Mouse (Mus musculus): ENCODE results near the gene Cd37.

GRCm38 (mm10) chr7:45262266-45262665, 23.4 kb upstream of the Cd37 start:
- no peak for TF ChIP-seq POLR2A (IDR thresholded peaks at IDR 0.05; ENCODE audit: borderline replicate concordance, low read depth, low read length)
- no peak for TF ChIP-seq CTCF (IDR thresholded peaks at IDR 0.05; ENCODE audit: low read depth, low read length)

Measured in bone marrow macrophage, adult 2 months (primary cell).